Mouse (Mus musculus) brain, embryonic 18.5 days (tissue): ENCODE measurements at regions not wholly inside any gene's neighbourhood (a gene's known extent, or its start where the extent isn't known, plus 50 kb on each side); places are given as distances from the start of the nearest gene placed in this dataset.

Experiments
- DNase-seq: peaks from one replicate; pipeline ENCODE4 v3.0.0-alpha.2; 2012; ENCODE audit warnings: low read depth, low spot score

DNA sequence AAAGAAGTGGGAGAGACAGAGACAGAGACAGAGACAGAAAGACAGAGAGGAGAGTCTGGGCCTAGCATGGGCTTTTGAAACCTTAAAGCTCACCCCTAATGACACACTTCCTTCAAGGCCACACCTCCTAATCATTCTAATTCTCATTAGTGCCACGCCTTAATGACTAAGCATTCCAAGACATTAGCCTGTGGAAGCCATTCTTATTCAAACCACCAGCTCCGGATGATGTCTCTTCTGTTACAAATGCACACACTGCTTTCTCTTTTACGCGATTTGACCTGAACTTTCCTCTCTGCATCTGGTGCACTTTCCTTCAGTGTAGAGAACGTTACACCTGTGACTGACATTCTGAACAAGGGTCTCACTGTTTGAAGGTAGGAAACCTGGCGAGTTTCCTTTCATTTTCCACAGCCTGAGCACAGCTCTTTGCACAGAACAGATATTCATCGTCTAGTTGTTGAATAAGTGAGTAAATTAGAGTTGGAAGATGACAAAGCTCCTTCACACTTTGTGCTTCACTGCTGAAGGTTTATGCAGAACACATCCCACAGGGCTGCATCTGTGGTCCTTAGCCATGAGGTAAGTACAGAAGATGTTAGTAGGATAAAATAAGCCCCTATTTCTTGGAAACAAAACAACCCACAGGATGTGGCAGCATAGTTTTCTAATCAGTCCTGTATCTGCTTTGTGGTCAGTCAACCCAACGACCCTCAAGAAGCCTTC is 116.8 kb downstream of the Faxc start:
- DNase-seq = no peak

DNA sequence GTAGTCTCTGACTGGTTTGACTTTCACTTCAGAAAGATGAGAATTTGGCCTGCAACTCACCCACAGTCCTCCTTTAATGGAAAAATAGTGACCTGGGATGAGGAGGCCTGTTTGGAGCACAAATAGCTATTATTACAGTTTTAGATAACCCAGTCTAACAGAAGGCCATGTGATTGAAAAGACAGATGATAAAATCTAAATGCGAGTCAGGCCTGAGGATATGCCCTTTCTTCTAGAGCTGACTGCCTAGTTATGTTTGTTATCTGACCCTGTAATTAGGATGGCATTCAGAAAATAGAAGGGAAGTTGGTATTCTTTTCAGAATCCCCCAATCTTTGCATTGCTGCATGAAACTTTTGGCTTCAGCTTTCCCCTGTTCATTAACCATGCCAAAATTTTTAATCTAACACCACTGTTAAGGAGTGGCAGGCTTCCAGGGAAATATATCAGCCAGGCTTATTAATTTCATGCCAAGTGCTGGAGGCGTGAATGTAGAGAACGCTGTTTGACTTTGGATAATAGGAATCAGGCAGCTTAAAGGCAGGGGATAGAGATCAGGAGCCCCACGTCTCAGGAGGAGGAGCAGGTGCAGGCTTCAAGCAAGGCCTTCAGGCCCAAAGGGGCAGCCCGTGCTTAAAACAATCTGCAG is 135.8 kb downstream of the Faxc start:
- peak; percentile 34 for DNase-seq

DNA sequence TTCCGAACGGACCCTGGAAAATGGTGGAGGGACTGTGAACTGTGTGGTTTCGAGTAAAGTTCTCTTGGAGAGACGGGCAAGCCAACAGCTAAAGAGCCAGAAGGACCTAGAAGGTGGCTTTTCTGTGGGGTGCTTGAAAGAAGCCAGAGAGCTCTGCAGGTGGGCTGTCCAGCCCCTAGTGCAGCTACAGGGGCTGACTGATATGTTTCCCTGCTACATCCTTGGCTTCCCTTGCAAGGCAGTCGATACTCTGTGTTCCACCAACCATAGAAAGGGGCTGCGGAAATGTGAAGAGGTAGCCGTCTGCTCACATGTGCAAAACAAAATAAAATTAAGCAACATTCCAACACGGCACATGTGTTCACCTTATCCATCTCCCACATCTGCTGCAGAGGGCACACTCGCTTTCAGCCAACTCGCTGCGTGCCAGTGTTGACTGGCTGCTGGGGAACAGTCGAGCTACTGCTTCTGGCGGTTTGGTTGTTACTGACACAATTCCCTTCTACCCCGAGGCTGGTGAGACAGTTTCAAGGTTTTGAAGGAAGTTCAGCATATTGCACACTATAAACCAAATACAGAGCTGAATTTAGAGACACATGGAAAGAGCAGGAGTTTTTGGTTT is 136.7 kb downstream of the Faxc start:
- DNase-seq = no peak

DNA sequence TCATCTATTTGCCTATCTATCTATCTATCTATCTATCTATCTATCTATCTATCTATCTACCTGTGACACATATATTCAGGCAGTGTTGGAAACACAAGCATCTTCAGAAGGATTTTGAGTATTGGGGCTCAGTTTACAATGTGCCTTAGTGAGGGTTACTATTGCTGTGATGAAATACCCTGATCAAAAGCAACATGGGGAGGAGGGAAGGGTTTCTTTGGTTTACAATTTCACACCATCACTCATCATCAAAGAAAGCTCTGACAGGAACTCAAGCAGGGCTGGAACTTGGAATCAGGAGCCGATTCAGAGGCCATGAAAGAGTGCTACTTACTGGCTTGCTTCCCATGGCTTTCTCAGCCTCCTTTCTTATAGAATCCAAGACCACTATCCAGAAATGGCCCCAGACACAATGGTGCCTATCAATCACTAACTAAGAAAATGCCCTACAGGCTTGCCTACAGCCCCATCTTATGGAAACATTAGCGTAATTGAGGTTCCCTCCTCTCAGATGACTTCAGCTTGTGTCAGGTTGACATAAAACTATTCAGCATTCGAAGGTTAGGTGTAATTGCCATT is 157.2 kb downstream of the Faxc start:
- no peak for DNase-seq

DNA sequence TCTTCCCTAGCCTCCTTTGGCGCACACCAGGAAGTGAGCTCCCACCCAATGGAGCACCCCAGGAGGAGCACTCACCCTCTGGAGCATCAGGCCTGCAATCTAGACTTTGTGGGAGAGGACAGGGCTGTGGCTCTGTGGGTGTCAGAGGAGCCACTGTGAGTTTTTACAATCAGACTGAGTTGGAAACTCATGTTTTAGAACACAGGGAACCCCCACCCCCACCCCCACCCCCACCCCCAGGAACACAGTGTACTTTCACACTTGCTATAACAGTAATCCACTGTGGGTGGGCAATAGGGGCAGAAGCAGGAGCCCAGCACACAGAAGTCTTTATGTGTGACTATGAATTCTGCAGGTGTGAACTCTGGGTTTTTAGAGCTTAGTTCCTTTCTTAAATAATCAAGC is 158.5 kb downstream of the Faxc start:
- DNase-seq = no peak

DNA sequence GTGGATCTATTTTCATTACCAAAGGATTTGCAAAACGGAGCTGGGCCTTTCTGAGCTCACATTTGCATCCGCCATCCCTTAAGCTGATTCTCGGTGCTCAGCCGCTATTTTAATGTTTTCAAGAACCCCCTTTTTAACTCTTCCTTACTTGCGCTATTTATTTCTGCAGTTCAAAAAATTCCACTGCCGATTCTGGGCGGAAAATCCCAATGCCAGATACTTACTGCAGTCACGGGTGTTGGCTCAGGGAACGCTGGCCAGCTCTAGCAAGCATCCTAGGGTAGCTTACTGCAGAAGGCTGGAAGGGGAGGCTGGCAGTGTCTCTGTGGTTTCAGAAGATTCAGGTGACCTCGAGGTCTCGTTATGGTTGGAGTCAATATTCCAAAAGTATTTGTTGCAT is 159.4 kb downstream of the Faxc start:
- DNase-seq = no peak

DNA sequence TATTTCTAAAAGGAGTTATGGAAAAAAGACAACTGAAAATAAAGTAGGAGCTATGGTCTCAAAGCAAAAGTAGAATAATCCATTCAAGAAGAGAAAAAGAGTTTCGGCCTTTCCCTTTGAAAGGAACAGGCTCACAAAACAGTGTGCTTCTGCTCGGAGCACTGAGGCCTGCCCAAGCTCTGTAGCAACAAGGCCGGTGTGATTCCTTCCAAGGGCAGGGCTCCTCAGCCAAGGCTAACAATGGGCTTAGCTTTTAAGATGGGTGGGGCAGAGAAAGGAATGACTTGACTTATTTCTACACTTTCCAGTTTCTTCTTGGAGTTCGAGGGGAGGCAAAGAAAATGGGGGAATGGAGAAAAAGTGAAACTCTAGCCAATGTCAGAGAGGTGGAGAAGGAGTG is 161.4 kb downstream of the Faxc start:
- no peak for DNase-seq

DNA sequence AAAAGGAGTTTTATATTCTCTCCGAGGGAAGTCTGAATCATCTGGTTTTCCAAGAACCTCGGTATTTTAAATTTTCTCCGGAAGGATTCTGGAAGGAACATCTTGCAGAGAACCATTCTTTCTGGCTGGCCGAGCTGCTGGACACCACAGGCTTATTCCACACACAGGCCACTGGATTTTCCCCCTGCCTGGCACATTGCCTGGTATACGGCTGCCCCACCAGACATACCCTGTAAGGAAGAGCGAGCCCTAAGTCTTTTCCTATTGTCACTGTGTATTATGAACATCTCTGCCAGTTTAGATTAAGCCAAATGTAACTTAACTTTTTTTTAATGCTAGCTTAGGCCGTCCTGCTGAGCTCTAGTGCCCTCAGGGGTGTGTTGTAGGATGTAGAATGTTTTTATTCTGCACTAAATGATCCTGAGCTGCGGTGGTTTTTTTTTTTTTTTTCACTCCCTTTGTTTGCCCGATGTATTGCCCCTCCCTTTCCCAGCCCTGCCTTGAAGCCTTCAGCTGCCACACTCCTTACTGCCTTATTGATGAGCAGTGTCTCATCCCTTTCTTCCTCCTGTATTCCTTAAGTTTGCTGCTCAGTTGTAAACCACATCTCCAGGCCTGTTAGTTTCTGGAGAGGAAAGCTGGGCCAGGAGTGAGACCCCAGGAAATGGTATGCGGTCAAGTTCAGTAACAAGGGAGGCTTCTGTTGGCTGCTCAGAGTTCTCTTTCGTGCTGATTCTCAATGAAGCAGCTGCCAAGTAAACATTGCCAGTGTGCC is 164.3 kb downstream of the Faxc start:
- DNase-seq = no peak

DNA sequence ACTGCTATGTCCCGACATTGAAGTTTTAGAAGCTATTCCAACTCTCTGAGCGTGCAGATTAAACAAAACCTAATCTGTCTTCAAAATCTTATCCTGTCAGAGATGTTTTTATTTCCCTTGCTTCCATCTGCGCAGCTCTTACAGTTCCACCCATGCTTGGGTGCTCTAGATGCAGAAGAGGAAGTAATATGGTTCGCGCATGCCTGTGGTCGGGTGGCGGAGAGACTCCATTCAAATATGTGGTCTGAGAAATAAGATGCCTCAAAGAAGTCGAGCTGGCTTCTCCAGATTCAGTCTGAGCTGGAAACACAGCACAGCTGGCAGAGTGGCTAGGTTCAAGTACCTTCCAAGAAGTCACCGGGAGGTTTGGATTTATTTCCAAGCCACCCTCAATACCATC is 167.5 kb downstream of the Faxc start:
- no peak for DNase-seq

DNA sequence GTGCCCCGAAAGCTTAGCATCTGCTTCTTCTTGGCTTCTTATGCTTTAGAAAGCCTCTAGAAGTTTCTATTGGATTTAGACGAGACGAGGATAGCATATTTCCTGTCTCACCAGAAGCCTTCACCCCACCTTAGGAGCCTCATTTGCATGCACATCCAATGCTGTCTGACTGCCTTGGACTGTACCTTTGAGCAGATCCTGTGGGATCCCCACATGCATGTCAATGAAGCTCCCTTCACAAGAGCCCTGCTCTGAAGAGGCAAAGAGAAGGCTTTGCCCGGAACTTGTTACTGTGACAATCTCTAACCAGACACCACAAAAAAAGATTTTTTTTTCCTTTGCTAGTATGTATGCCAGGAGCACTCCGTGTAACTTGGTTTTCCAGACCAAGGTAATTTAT is 171.3 kb downstream of the Faxc start:
- no peak for DNase-seq

DNA sequence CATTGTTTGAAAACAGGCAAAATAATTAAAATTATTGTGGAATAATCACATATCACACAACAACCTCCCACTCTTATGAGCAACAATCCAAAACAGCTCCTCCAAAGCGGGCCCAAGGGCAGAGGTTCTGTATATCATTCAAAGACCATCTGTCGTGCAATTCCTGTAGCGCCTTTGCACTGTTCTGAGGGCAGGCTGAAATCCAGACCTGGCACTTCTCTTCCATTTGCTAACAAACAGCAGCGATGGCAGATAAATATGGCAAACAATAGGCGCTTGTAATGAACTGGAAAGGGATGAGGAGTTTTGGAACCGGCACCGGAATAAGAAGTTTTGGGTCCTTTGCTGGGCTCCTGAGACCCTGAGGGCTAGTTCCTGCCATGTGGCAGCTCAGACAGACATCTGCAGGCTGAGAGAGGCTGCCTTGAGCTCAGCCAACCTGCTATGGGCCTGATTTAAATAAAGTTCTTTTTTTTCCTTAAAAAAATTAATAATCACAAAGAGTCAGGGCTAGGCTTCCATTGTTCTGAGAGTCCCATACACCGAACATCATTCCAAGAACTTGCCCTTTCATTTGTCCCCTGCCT is 172.0 kb downstream of the Faxc start:
- no peak for DNase-seq

DNA sequence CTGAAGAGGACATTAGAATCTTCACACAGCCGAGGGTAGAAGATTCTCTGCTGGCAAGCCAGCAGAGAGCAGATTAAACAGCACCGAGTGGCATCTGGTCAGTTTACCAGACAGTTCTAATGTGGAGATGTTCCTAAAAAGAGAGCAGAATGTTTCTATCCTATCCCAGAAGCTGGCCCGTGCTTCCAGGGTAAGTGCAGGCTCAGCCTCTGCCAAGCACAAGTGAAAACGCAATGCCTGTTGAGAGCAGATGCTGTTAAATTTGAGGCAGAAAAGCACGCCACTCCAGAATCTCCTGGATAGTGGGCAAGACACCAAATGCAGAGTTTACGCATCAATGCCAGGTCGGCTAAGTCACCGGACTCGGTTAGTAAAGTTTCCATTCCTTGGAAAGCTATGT is 175.8 kb downstream of the Faxc start:
- DNase-seq = no peak

DNA sequence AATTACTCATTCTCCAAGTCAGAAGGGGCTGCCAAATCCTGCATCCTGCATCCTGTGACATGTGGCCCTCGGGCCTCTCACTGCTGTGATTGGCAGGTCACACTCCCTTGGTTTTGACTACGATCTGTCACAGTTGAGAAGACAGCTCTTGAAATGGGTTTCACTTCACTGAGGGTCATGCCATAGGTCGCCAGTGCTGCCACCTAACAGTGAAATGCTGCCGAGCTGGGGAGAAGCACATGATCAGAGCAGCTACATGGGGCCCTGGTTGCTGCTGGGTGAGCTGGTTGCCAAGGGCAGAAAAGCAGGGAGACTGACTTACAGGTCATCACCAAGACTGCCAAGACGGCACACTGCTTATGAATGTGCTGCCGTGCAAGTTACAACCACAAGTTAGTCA is 178.3 kb downstream of the Faxc start:
- DNase-seq = no peak

DNA sequence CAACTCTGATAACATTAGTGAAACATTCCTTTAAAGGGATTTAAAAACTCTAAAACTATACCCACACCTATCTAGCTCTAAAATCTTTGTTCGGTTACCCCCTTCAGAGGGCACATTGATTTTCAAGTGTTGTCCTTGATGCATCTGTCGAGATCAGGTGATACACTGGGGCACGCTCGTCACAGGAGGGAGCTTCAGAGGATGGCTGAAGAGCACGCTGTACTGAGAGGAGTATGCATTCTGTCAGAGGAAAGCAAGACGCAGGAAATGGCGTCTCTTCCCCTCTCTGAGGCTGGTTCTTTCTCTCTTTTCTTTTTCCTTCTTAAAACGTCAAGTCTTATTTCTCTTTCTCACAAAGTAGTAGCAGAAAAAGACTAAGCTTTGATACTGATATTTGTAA is 179.3 kb downstream of the Faxc start:
- DNase-seq = no peak

DNA sequence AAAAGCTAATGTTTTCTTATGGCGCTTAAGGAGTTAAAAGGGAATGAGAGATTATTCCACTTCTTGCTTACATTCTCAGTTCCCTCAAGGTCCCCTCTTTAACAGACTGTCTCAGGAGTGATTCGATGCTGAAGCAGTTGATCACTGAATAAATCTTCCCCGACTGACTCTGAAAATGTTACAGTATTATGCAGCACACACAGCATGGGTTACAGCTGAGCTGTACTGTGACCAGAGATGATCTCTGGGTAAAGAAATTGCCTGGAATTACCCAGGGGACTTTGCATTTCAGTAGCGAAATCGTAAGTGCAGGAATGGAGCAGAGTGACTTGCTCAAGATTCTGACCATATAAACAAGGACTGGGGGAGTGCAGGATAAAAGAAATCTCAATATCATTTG is 181.1 kb downstream of the Faxc start:
- no peak for DNase-seq

DNA sequence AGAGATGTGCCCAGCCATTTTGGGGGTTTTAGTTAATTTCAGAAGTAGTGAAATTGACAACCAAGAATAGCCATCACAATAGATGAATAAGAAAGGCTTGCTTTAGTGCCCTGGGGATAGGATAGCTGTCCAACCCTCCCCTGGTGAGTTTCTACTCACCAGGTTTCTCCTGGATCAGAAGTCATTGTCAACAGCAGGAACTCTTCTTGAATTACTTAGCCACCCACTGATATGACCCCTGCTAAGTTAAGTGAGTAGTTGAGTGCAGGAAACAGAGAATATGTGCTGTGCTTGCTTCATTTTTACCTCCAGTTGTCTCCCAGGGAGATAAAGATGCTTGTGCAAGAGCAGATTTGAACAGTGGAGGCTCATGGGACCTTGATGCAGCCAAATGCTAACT is 183.3 kb downstream of the Faxc start:
- DNase-seq = no peak

DNA sequence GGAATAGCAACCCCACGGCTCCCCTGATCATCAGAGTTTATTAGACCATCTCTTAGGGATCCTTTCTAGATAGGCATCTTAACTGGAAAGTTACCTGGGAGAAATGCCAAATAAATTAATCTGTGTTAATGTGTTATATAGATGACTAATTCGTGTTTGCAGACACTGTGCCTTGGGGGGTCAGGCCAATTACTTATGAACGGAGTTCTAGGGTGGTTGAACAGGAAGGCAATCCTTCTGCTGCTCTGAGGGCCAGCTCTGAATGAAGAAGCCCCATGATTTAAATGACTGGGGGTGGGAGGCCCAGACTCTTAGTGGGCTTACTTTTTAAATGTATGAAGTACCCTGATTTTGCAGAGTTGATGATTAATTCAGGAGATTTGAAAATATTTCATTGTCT is 188.7 kb downstream of the Faxc start:
- DNase-seq = no peak

DNA sequence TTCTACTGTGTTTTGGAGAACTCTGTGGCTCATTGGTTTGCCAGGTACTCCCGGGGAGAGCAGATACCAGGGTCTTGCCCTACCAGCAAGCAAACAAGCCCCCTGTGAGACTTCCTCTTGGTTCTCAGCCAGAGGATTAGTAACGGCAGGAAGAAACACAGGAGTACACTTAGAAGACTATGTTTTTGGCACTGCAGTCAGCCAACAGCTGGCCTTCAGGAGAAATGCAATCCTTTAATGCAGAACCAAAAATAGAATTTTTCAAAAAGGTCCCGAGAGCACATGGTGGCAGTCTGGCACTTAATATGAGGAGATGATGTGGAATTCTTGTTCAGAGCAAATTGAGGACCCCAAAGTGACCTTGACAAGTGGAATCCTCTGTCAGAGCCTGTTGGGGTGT is 189.8 kb downstream of the Faxc start:
- no peak for DNase-seq

DNA sequence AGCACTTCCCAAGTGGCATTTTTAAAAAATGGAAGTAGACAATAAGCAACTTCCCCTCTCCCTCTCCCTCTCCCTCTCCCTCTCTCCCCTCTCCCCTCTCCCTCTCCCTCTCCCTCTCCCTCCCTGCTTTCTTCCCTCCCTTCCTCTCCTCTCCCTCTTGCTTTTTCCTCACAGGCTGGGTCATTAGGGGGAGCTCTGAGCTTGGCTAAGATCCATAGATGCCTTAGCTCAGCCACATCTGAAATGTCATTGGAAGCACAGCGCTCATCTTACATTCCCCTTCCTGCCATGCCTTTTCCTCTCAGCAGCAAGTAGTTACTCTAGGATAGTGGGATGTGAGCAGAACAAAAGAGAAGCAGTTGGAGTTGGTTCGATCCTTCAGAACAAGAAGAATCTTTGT is 190.3 kb downstream of the Faxc start:
- no peak for DNase-seq

DNA sequence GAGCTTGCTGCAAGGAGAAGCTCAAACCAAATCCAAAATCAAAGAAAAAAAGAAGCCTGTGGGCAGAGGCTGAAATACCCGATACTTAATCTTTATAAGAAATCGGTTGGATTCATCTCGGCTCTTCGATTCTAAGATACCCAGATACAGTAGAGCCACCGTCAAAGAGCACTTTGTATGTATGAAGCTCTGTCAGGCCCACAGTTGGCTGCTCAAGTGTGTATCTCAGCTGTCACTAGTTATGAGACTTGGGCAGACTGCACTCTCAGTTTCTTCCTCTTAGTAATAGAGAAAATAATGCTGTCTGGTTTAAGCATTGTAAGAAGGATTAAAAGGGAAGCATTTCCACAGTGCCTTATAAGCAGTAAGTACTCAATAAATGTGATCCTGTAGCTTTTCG is 193.7 kb downstream of the Faxc start:
- no peak for DNase-seq

DNA sequence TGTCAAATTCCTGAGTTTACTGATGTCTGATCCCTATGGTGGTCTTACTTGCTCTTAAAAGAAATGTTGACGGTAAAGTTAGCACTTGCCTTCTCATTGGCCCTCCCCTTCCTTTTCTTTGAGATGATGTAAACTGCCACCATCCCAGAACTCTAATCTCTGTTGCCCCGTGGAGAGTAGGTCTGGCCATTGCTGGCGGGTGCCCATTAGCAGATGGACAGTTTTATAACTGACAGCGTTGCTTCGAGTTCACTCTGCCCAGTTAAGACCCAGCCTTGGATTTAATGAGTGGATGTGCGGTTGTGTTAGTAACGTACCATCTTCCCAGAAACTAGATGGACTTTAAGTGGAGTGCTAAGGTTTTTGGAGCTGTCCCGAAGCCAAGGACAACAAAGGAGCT is 199.4 kb downstream of the Faxc start:
- no peak for DNase-seq
